In the genomic region with DNA sequence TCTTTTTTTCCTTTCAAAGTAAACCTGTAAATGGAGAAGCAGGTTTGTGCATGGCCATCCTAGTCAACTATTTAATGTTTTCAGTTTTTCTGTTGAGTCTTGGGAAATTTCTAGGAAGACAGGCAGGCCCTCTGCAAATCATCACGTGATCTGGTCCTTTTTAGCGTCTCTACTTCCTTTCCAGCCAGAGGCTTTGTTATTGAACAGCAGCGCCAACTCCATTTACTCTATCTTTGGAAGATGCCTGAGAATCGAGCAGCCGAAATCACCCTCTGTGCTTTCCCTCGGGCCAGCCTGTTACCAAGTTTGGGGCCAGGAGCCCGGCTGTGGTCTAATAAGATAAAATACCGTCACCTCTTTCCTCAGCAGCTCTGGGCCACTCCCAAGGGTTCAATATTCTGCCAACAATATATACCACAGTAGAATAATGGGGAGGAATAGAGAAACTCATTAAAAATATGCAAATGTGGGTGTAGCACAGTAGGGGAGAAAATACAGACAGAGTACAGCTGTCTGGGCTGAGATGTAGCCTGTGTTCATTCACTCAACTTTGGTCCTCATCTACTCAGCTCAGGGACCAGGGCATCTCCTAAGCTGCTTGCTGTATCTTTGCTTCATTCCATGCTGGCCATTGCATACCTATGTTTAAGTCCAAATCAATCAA, we compare ENCODE assay signal across 1 mouse cellular context.
A peak's percentile ranks its signal among the peaks of the same experiment; 100 is the strongest.
TF ChIP-seq lines count a peak whose summit lies in the region.

No protein-coding gene starts in this region.

TF ChIP-seq in CH12.LX, 34 proteins besides CTCF, POLR2A, EP300 and RAD21 (continued from another document):
- TF ChIP-seq IRF4 (IDR thresholded peaks at IDR 0.05; ENCODE audit: low read depth, low read length), result no peak
- TF ChIP-seq ZC3H11A (IDR thresholded peaks at IDR 0.05; ENCODE audit: low read depth, low read length), result no peak
- TF ChIP-seq TCF12 (IDR thresholded peaks at IDR 0.05; ENCODE audit: low read depth, low read length), result 0 out of 2 replicates have a peak, but pooled peaks have one; percentile 0
- TF ChIP-seq BHLHE40 (IDR thresholded peaks at IDR 0.05; ENCODE audit: low read depth, low read length), result peak; percentile 78
- no peak for TF ChIP-seq MXI1 (IDR thresholded peaks at IDR 0.05; ENCODE audit: low read depth, low read length)
- no peak for TF ChIP-seq JUND (conservative IDR thresholded peaks at IDR 0.05; ENCODE audit: low read depth, low read length)
- no peak for TF ChIP-seq SIN3A (IDR thresholded peaks at IDR 0.05; ENCODE audit: low read length)
- TF ChIP-seq POLR2AphosphoS2 (IDR thresholded peaks at IDR 0.05; ENCODE audit: low read depth, low read length), result no peak
- peak; percentile 80 for TF ChIP-seq USF2 (conservative IDR thresholded peaks at IDR 0.05; ENCODE audit: low read depth, low read length)
- TF ChIP-seq ZNF384 (IDR thresholded peaks at IDR 0.05; ENCODE audit: low read depth, low read length), result no peak
- no peak for TF ChIP-seq MAFK (IDR thresholded peaks at IDR 0.05; ENCODE audit: insufficient replicate concordance, low read length)
- TF ChIP-seq E2F4 (IDR thresholded peaks at IDR 0.05; ENCODE audit: insufficient replicate concordance, low read depth, low read length), result no peak
- 0 out of 2 replicates have a peak, but pooled peaks have one; percentile 56 for TF ChIP-seq MAX (IDR thresholded peaks at IDR 0.05; ENCODE audit: low read length)
- no peak for TF ChIP-seq NELFE (IDR thresholded peaks at IDR 0.05; ENCODE audit: low read depth, low read length)
- TF ChIP-seq USF1 (IDR thresholded peaks at IDR 0.05; ENCODE audit: low read depth, low read length), result peak; percentile 67
- TF ChIP-seq ELF1 (IDR thresholded peaks at IDR 0.05; ENCODE audit: low read depth, low read length), result no peak
